Mouse (Mus musculus): ENCODE measurements around the gene C1qtnf4. TPM values are rescaled to one million over a fixed set of nuclear protein-coding genes. Genes with fewer than 3 reads are reported as not detected.

Gene C1qtnf4
- polyA plus RNA-seq, 1 experiment from 2014 or later: 13.1 TPM

GRCm38 (mm10) chr2:90875239-90875638 lies 10.4 kb upstream of the C1qtnf4 start:
- Histone ChIP-seq H3K9ac (ENCODE audit: low read length) (no peak overlapping the region), H3K4me3 (ENCODE audit: low read depth, low read length) (no peak overlapping the region), H3K27ac (ENCODE audit: low read depth, low read length) (no peak overlapping the region), H3K4me2 (no peak overlapping the region), H3K36me3 (ENCODE audit: control insufficient read depth, insufficient read depth, low read length) (no peaks in the 10 kb centered on the region), H3K4me1 (ENCODE audit: control insufficient read depth, insufficient read depth, low read length) (no peaks in the 10 kb centered on the region; the same call in 1 of the 2 replicates), H3K27me3 (ENCODE audit: control insufficient read depth, insufficient read depth, low read length) (no peaks in the 10 kb centered on the region), H3K9me3 (ENCODE audit: control insufficient read depth, low read length) (no peaks in the 10 kb centered on the region)
- ATAC-seq (ENCODE audit: low FRiP score): no peak
- WGBS: 80% methylated on average over 2 of the region's 2 CpGs
- no peak for DNase-seq (ENCODE audit: low spot score, missing footprints)

- no peak overlapping the region for H3K27ac ChIP-seq (ENCODE audit: low read depth, low read length)
- H3K36me3 ChIP-seq (ENCODE audit: control insufficient read depth, insufficient read depth, low read length): no peaks in the 10 kb centered on the region
- ATAC-seq (ENCODE audit: low FRiP score) (no peak), DNase-seq (ENCODE audit: low spot score, missing footprints) (no peak)
- H3K4me1 ChIP-seq (ENCODE audit: control insufficient read depth, insufficient read depth, low read length): no peaks in the 10 kb centered on the region; the same call in 1 of the 2 replicates
- H3K4me3 ChIP-seq (ENCODE audit: low read depth, low read length): no peak overlapping the region
- H3K4me2 ChIP-seq: no peak overlapping the region
- H3K27me3 ChIP-seq (ENCODE audit: control insufficient read depth, insufficient read depth, low read length): no peaks in the 10 kb centered on the region
- no peaks in the 10 kb centered on the region for H3K9me3 ChIP-seq (ENCODE audit: control insufficient read depth, low read length)
- 71% methylated on average over 4 of the region's 5 CpGs for WGBS
- H3K9ac ChIP-seq (ENCODE audit: low read length): no peak overlapping the region
Observed at GRCm38 (mm10) chr2:90877584-90878259, 7.9 kb upstream of the C1qtnf4 start.

- Histone ChIP-seq H3K9me3 (ENCODE audit: control insufficient read depth, low read length) (no peaks in the 10 kb centered on the region), H3K4me3 (ENCODE audit: low read depth, low read length) (no peak overlapping the region), H3K4me2 (no peak overlapping the region), H3K27ac (ENCODE audit: low read depth, low read length) (no peak overlapping the region), H3K27me3 (ENCODE audit: control insufficient read depth, insufficient read depth, low read length) (peaks cover 2% of the 10 kb centered on the region; the same call in 1 of the 2 replicates), H3K4me1 (ENCODE audit: control insufficient read depth, insufficient read depth, low read length) (no peaks in the 10 kb centered on the region; the same call in 1 of the 2 replicates), H3K9ac (ENCODE audit: low read length) (no peak overlapping the region), H3K36me3 (ENCODE audit: control insufficient read depth, insufficient read depth, low read length) (no peaks in the 10 kb centered on the region)
- ATAC-seq (ENCODE audit: low FRiP score) (no peak), DNase-seq (ENCODE audit: low spot score, missing footprints) (no peak)
Observed at GRCm38 (mm10) chr2:90879419-90879818, 6.2 kb upstream of the C1qtnf4 start.

DNA sequence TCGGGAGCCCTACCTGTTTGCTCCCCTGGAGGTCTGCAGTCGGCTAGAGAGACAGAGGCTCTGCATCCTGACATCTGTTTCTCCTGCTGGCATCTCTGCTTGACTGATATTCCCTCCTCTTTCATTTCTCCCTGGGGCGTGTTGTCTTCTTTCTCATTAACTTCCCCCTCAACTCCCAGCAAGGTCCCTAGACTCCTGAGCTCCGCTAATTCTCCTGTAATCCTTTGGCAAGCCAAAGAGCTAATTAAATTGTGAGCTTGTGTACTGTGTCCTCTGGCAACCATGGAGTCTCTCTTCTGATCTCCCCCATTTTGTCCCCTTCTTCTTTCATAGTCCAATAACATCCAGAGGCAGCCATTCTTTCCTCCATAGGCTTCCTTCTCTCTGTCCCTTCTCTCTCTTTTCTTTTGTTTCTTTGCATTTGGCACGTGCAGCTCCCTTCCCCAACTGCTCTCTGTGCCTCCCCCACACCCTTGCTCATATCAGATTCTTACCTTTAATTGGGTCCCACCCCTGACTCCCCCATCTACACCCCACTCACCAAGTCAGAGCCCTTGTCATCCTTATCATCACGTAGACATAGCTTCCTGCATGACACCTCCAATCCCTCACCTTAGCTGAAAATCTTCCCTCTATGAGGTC lies 5.4 kb upstream of the C1qtnf4 start:
- Histone ChIP-seq H3K27me3 (ENCODE audit: control insufficient read depth, insufficient read depth, low read length) (peaks cover 11% of the 10 kb centered on the region), H3K4me1 (ENCODE audit: control insufficient read depth, insufficient read depth, low read length) (peaks cover 5% of the 10 kb centered on the region), H3K36me3 (ENCODE audit: control insufficient read depth, insufficient read depth, low read length) (no peaks in the 10 kb centered on the region), H3K27ac (ENCODE audit: low read depth, low read length) (no peak overlapping the region), H3K4me3 (ENCODE audit: low read depth, low read length) (no peak overlapping the region), H3K4me2 (no peak overlapping the region), H3K9me3 (ENCODE audit: control insufficient read depth, low read length) (no peaks in the 10 kb centered on the region), H3K9ac (ENCODE audit: low read length) (no peak overlapping the region)
- DNase-seq (ENCODE audit: low spot score, missing footprints) (no peak), ATAC-seq (ENCODE audit: low FRiP score) (no peak)
- 13% methylated on average over 6 of the region's 6 CpGs for WGBS

- Histone ChIP-seq H3K4me1 (ENCODE audit: control insufficient read depth, insufficient read depth, low read length) (peaks cover 10% of the 10 kb centered on the region), H3K4me2 (no peak overlapping the region), H3K9me3 (ENCODE audit: control insufficient read depth, low read length) (no peaks in the 10 kb centered on the region), H3K9ac (ENCODE audit: low read length) (no peak overlapping the region), H3K4me3 (ENCODE audit: low read depth, low read length) (no peak overlapping the region), H3K36me3 (ENCODE audit: control insufficient read depth, insufficient read depth, low read length) (no peaks in the 10 kb centered on the region), H3K27ac (ENCODE audit: low read depth, low read length) (no peak overlapping the region), H3K27me3 (ENCODE audit: control insufficient read depth, insufficient read depth, low read length) (peaks cover 23% of the 10 kb centered on the region)
- 84% methylated on average over 2 of the region's 2 CpGs for WGBS
- ATAC-seq (ENCODE audit: low FRiP score): no peak
- DNase-seq (ENCODE audit: low spot score, missing footprints): no peak
Observed at GRCm38 (mm10) chr2:90881824-90882223, 3.8 kb upstream of the C1qtnf4 start.

- WGBS: 25% methylated on average over 6 of the region's 6 CpGs
- Histone ChIP-seq H3K4me3 (ENCODE audit: low read depth, low read length) (peak overlapping the region; percentile 49), H3K27me3 (ENCODE audit: control insufficient read depth, insufficient read depth, low read length) (peaks cover 65% of the 10 kb centered on the region), H3K27ac (ENCODE audit: low read depth, low read length) (no peak overlapping the region), H3K36me3 (ENCODE audit: control insufficient read depth, insufficient read depth, low read length) (no peaks in the 10 kb centered on the region), H3K9me3 (ENCODE audit: control insufficient read depth, low read length) (no peaks in the 10 kb centered on the region), H3K9ac (ENCODE audit: low read length) (peak overlapping the region; percentile 77), H3K4me2 (peak overlapping the region; percentile 94), H3K4me1 (ENCODE audit: control insufficient read depth, insufficient read depth, low read length) (peaks cover 17% of the 10 kb centered on the region)
- peak; percentile 91 for DNase-seq (ENCODE audit: low spot score, missing footprints)
- no peak for ATAC-seq (ENCODE audit: low FRiP score)
Observed at GRCm38 (mm10) chr2:90886436-90886835, 776 bp downstream of the C1qtnf4 start.

DNA sequence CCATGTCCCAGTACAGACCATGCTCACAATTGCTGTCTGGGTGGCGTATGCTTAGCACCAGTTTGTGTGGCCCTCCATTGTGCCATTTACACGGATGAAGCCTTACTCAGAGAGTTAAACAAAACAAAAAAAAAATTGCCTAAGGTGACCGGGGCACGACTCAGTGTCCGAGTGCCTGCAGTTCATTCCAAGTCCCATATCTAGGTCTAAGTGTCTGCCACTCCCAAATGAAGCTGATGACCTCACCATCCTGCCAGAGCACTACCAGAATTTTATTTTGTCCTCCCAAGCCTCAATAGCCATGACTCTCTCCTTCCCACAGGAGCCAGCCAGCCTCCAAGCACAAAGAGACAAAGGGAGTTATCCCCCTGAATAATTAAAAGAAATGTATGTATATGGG lies 2.0 kb downstream of the C1qtnf4 start:
- H3K27me3 ChIP-seq (ENCODE audit: control insufficient read depth, insufficient read depth, low read length): peaks cover 65% of the 10 kb centered on the region

DNA sequence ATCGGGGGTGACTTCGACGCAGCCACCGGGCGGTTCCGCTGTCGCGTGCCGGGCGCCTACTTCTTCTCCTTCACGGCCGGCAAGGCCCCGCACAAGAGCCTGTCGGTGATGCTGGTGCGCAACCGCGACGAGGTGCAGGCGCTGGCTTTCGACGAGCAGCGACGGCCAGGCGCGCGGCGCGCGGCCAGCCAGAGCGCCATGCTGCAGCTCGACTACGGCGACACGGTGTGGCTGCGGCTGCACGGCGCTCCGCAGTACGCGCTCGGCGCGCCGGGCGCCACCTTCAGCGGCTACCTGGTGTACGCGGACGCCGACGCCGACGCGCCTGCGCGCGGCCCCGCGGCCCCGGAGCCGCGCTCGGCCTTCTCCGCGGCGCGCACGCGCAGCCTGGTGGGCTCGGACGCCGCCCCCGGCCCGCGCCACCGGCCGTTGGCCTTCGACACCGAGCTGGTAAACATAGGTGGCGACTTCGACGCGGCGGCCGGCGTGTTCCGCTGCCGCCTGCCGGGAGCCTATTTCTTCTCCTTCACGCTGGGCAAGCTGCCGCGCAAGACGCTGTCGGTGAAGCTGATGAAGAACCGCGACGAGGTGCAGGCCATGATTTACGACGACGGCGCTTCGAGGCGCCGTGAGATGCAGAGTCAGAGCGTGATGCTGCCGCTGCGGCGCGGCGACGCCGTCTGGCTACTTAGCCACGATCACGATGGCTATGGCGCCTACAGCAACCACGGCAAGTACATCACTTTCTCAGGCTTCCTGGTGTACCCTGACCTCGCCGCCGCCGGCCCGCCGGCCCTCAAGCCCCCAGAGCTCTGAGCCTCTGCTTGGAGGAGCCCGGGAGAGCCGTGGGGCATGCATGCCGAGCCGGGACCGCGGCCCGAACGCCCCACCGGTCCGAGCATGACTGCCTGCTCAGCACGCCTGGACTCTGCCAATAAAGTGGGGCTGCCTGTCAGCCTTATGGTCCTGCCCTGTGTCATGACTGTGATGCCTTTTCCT lies 4.2 kb downstream of the C1qtnf4 start:
- H3K4me1 ChIP-seq (ENCODE audit: control insufficient read depth, insufficient read depth, low read length): peaks cover 14% of the 10 kb centered on the region
- H3K27me3 ChIP-seq (ENCODE audit: control insufficient read depth, insufficient read depth, low read length): peaks cover 59% of the 10 kb centered on the region
- peak overlapping the region; percentile 42 for H3K4me3 ChIP-seq (ENCODE audit: low read depth, low read length)
- H3K36me3 ChIP-seq (ENCODE audit: control insufficient read depth, insufficient read depth, low read length): no peaks in the 10 kb centered on the region
- peak overlapping the region; percentile 64 for H3K4me2 ChIP-seq
- H3K9me3 ChIP-seq (ENCODE audit: control insufficient read depth, low read length): no peaks in the 10 kb centered on the region
- peak overlapping the region; percentile 45 for H3K9ac ChIP-seq (ENCODE audit: low read length)
- 5% methylated on average over 133 of the region's 133 CpGs for WGBS
- ATAC-seq (ENCODE audit: low FRiP score) (peak; percentile 57), DNase-seq (ENCODE audit: low spot score, missing footprints) (peak; percentile 94)
- no peak overlapping the region for H3K27ac ChIP-seq (ENCODE audit: low read depth, low read length)

More for the DNA sequence above, 2.0 kb downstream of the C1qtnf4 start:
- no peak overlapping the region for H3K4me3 ChIP-seq (ENCODE audit: low read depth, low read length)
- peaks cover 17% of the 10 kb centered on the region for H3K4me1 ChIP-seq (ENCODE audit: control insufficient read depth, insufficient read depth, low read length)
- 76% methylated on average over 5 of the region's 5 CpGs for WGBS
- DNase-seq (ENCODE audit: low spot score, missing footprints) (no peak), ATAC-seq (ENCODE audit: low FRiP score) (no peak)
- H3K9ac ChIP-seq (ENCODE audit: low read length): no peak overlapping the region
- H3K4me2 ChIP-seq: no peak overlapping the region
- no peaks in the 10 kb centered on the region for H3K9me3 ChIP-seq (ENCODE audit: control insufficient read depth, low read length)
- H3K27ac ChIP-seq (ENCODE audit: low read depth, low read length): no peak overlapping the region
- H3K36me3 ChIP-seq (ENCODE audit: control insufficient read depth, insufficient read depth, low read length): no peaks in the 10 kb centered on the region

Data from midbrain, embryonic 11.5 days (tissue).